Mouse (Mus musculus) heart, embryonic 14.5 days (tissue): ENCODE results near the gene Gss. TPM values are rescaled to one million over a fixed set of nuclear protein-coding genes. Genes with fewer than 3 reads are reported as not detected.

Experiments
- ATAC-seq: fragments of 200-750 bp; cut with Nextera tagmentation; 2 replicates; pipeline ENCODE4 v1.8.0; 2017; ENCODE audit warnings: low read depth, moderate TSS enrichment; ENCODE audit not compliant: insufficient number of reproducible peaks, insufficient read depth, low FRiP score
- H3K27ac ChIP-seq, 2 experiments: fragments of 200-500 bp in 1 of 2; fragments of 300-500 bp in 1 of 2; sonication (generic) in 1 of 2; replicated peaks in 1 of 2; 2 replicates each; pipeline ENCODE4 v1.5.1; 2012 to 2014; ENCODE audit warnings: low read depth in 2 of 2, low read length in 2 of 2, control low read depth in 1 of 2, mild to moderate bottlenecking in 1 of 2, mixed read lengths in 1 of 2; ENCODE audit not compliant: control insufficient read depth in 1 of 2, insufficient read depth in 1 of 2
- H3K27me3 ChIP-seq: fragments of 300-500 bp; sonication (generic); 2 replicates; pipeline ENCODE4 v1.6.1; 2014; ENCODE audit warnings: mild to moderate bottlenecking, low read length, control low read depth; ENCODE audit not compliant: control insufficient read depth, insufficient read depth
- H3K36me3 ChIP-seq: fragments of 300-500 bp; sonication (generic); 2 replicates; pipeline ENCODE4 v1.6.1; 2014; ENCODE audit warnings: mild to moderate bottlenecking, control low read depth, low read length, mixed read lengths; ENCODE audit not compliant: control insufficient read depth, insufficient read depth
- H3K4me1 ChIP-seq, 2 experiments: fragments of 200-500 bp in 1 of 2; fragments of 300-500 bp in 1 of 2; sonication (generic) in 1 of 2; 2 replicates each; pipeline ENCODE4 v1.6.1; 2012 to 2014; ENCODE audit warnings: low read length in 2 of 2, control low read depth in 1 of 2, mixed read lengths in 1 of 2; ENCODE audit not compliant: control insufficient read depth in 2 of 2, insufficient read depth in 2 of 2
- H3K4me2 ChIP-seq: fragments of 300-500 bp; sonication (generic); 2 replicates; pipeline ENCODE4 v1.6.1; 2014; ENCODE audit warnings: mild to moderate bottlenecking, low read length
- H3K4me3 ChIP-seq, 2 experiments: fragments of 200-500 bp in 1 of 2; fragments of 300-500 bp in 1 of 2; sonication (generic) in 1 of 2; 2 replicates each; pipeline ENCODE4 v1.5.1; 2012 to 2014; ENCODE audit warnings: low read length in 2 of 2, mild to moderate bottlenecking in 2 of 2, control low read depth in 1 of 2, low read depth in 1 of 2, moderate library complexity in 1 of 2; ENCODE audit not compliant: control insufficient read depth in 1 of 2, insufficient read depth in 1 of 2
- H3K9ac ChIP-seq: fragments of 300-500 bp; sonication (generic); 2 replicates; pipeline ENCODE4 v1.6.1; 2014; ENCODE audit warnings: mild to moderate bottlenecking, low read length
- H3K9me3 ChIP-seq: fragments of 300-500 bp; sonication (generic); 2 replicates; pipeline ENCODE4 v1.6.1; 2016; ENCODE audit warnings: low read length, control low read depth; ENCODE audit not compliant: control insufficient read depth
- WGBS: fragments of 180-500 bp; shearing (Covaris S2); extraction: QIAGEN DNeasy Blood & Tissue Kit; methylation state at CpG from one replicate; pipeline ENCODE4 v1.1.7; 2014; 5-methylcytosine and 5-hydroxymethylcytosine counted together
- polyA plus RNA-seq: library from polyadenylated mRNA; unstranded; fragments of >200 nt; fragmentation: Nextera tagmentation; extraction: Ambion mirVana; gene quantifications from 2 replicates; pipeline ENCODE4 v1.2.1, GENCODE M21; 2014

Gss gene
- polyA plus RNA-seq, 1 experiment from 2014 or later = 22.2 TPM

GRCm38 (mm10) chr2:155628112-155628511, 35.5 kb upstream of the Gss start:
- Histone ChIP-seq H3K27me3 (peaks cover 16% of the 10 kb centered on the region; the same call in 1 of the 2 replicates), H3K9me3 (no peaks in the 10 kb centered on the region), H3K27ac (no peak overlapping the region), H3K9ac (no peak overlapping the region), H3K36me3 (peaks cover 100% of the 10 kb centered on the region), H3K4me1 (peaks cover 0 to 5% of the 10 kb centered on the region in 2 experiments; a peak in 1 of 4 replicates), H3K4me3 (no peak overlapping the region), H3K4me2 (no peak overlapping the region)
- no peak for ATAC-seq
- 87% methylated on average over 9 of the region's 9 CpGs for WGBS

GRCm38 (mm10) chr2:155627030-155627738, 34.6 kb upstream of the Gss start:
- peaks cover 100% of the 10 kb centered on the region for H3K36me3 ChIP-seq
- H3K4me1 ChIP-seq = peaks cover 0 to 5% of the 10 kb centered on the region in 2 experiments; a peak in 1 of 4 replicates
- WGBS = 59% methylated on average over 21 of the region's 21 CpGs
- no peak overlapping the region for H3K4me3 ChIP-seq
- no peak overlapping the region for H3K4me2 ChIP-seq
- no peak for ATAC-seq
- no peak overlapping the region for H3K9ac ChIP-seq
- H3K9me3 ChIP-seq = no peaks in the 10 kb centered on the region
- no peak overlapping the region for H3K27ac ChIP-seq
- peaks cover 16% of the 10 kb centered on the region; the same call in 1 of the 2 replicates for H3K27me3 ChIP-seq

DNA sequence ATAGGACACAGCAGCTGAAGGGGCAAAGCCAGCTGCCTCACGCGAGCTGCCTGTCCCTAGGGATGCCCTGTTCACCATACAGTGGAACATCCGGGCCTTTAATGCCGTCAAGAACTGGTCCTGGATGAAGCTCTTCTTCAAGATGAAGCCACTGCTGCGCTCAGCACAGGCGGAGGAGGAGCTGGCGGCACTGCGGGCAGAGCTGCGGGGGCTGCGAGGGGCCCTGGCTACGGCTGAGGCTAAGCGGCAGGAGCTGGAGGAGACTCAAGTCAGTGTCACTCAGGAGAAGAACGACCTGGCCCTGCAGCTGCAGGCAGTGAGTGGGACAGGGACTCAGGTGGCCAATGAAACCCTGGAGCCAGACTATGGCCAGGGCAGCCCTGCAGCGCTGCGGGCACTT, 33.7 kb upstream of the Gss start:
- Histone ChIP-seq H3K4me1 (peaks cover 0 to 5% of the 10 kb centered on the region in 2 experiments; a peak in 1 of 4 replicates), H3K27ac (no peak overlapping the region), H3K9me3 (no peaks in the 10 kb centered on the region), H3K9ac (no peak overlapping the region), H3K4me3 (no peak overlapping the region), H3K4me2 (no peak overlapping the region), H3K36me3 (peaks cover 100% of the 10 kb centered on the region), H3K27me3 (peaks cover 16% of the 10 kb centered on the region; the same call in 1 of the 2 replicates)
- WGBS = 62% methylated on average over 15 of the region's 15 CpGs
- no peak for ATAC-seq

DNA sequence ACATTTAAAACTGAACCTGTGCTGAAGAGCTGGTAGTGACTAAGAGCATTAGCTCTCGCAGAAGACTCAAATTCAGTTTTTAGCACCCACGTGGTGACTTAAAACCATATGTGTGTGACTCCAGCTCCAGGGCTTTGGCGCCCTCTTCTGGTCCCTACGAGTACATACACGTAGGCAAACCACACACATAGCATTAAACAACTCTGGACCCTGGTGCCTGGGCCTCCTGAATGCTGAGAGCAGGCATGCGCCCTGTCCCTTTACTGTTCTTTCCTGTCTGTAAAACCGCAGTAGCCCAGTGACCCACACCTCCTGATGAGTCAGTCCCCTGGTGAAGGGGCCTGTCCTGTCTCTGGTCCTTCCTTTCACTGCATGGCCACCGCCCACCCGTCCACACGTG, 32.1 kb upstream of the Gss start:
- Histone ChIP-seq H3K4me2 (no peak overlapping the region), H3K27me3 (peaks cover 10% of the 10 kb centered on the region; the same call in 1 of the 2 replicates), H3K9ac (no peak overlapping the region), H3K4me3 (no peak overlapping the region), H3K27ac (no peak overlapping the region), H3K9me3 (no peaks in the 10 kb centered on the region), H3K36me3 (peaks cover 100% of the 10 kb centered on the region), H3K4me1 (peaks cover 0 to 5% of the 10 kb centered on the region in 2 experiments; a peak in 1 of 4 replicates)
- 42% methylated on average over 10 of the region's 10 CpGs for WGBS
- ATAC-seq = no peak

DNA sequence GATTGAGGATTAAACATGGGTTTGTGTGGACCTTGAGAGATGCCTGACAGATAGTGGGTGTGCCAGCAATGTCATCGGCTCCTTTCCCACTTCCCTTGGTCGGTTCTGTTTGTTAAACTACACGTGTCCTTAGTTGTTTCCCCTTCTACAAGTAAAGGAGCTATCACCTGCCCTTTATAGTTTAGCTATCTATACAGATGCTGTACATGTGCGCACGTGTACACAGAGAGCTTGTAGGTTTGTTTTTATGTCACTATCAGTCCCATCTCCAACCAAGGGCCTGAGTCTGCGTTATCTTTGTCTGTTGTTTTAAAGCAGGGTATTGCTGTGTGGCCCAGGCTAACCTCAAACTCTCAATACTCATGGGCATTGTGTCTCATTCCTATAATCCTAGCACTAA, 31.4 kb upstream of the Gss start:
- Histone ChIP-seq H3K36me3 (peaks cover 100% of the 10 kb centered on the region), H3K4me2 (no peak overlapping the region), H3K4me1 (no peaks in the 10 kb centered on the region), H3K27ac (no peak overlapping the region), H3K9ac (no peak overlapping the region), H3K9me3 (no peaks in the 10 kb centered on the region), H3K4me3 (no peak overlapping the region), H3K27me3 (0 out of 2 replicates have a peak, but pooled peaks cover 5% of the 10 kb centered on the region)
- 83% methylated on average over 6 of the region's 6 CpGs for WGBS
- no peak for ATAC-seq

DNA sequence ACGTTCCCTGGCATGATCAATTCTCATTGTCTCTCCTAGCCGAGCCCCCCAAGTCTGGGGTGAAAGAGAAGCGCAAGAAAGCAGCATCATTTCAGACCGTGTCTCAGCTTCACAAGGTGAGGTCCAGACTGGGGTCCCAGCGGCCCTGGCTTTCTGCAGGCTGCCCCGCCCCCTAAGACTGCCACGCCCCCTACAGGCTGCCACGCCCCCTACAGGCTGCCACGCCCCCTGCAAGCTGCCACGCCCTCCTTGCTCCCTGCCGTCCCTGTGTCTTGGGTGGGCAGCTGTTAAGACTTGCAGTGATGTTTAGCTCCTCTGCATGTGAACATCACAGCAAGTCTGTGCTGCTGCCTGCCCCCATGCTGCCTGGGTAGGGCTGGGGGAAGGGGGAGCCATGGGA, 30.0 kb upstream of the Gss start:
- Histone ChIP-seq H3K27me3 (no peaks in the 10 kb centered on the region), H3K27ac (no peak overlapping the region), H3K36me3 (peaks cover 100% of the 10 kb centered on the region), H3K4me1 (no peaks in the 10 kb centered on the region), H3K9ac (no peak overlapping the region), H3K9me3 (no peaks in the 10 kb centered on the region), H3K4me3 (no peak overlapping the region), H3K4me2 (no peak overlapping the region)
- 36% methylated on average over 11 of the region's 11 CpGs for WGBS
- no peak for ATAC-seq

- Histone ChIP-seq H3K27me3 (no peaks in the 10 kb centered on the region), H3K36me3 (peaks cover 100% of the 10 kb centered on the region), H3K27ac (no peak overlapping the region), H3K4me2 (no peak overlapping the region), H3K4me1 (0 out of 4 replicates have a peak, but pooled peaks cover 0 to 3% of the 10 kb centered on the region in 2 experiments), H3K9ac (no peak overlapping the region), H3K4me3 (no peak overlapping the region), H3K9me3 (no peaks in the 10 kb centered on the region)
- WGBS = 18% methylated on average over 8 of the region's 8 CpGs
- ATAC-seq = 0 out of 2 replicates have a peak, but pooled peaks have one; percentile 35
Observed at GRCm38 (mm10) chr2:155619817-155620216, 27.2 kb upstream of the Gss start.
